Mouse (Mus musculus) ES-Bruce4 (cell line): ENCODE data around the gene Dio1.

ENCODE experiments used
- CTCF ChIP-seq: IDR thresholded peaks from one replicate; pipeline ENCODE4 v1.8.1; 2011; ENCODE audit warnings: low read depth, low read length
- POLR2A ChIP-seq: IDR thresholded peaks from one replicate; pipeline ENCODE4 v1.8.1; 2011; ENCODE audit warnings: low read length; ENCODE audit not compliant: insufficient read depth

- TF ChIP-seq POLR2A, result no peak
- no peak for TF ChIP-seq CTCF
Measured at GRCm38 (mm10) chr4:107245368-107245767, 61.6 kb downstream of the Dio1 start.
